Mouse (Mus musculus) naive thymus-derived CD4-positive, alpha-beta T cell, adult 2 months (primary cell): ENCODE measurements around the gene Aloxe3.

ENCODE experiments used
- DNase-seq: peaks from one replicate; pipeline ENCODE4 v3.0.0-alpha.2; 2011; ENCODE audit warnings: low read depth

Gene Aloxe3

GRCm38 (mm10) chr11:69180120-69180519, 54.4 kb downstream of the Aloxe3 start:
- no peak for DNase-seq

- DNase-seq = no peak
Measured at GRCm38 (mm10) chr11:69185031-69185430, 59.3 kb downstream of the Aloxe3 start.

GRCm38 (mm10) chr11:69185936-69186335, 60.2 kb downstream of the Aloxe3 start:
- no peak for DNase-seq

- peak; percentile 73 for DNase-seq
Measured at GRCm38 (mm10) chr11:69192840-69193239, 67.1 kb downstream of the Aloxe3 start.

GRCm38 (mm10) chr11:69196766-69197165, 71.1 kb downstream of the Aloxe3 start:
- DNase-seq = peak; percentile 38

- peak; percentile 61 for DNase-seq
Measured at GRCm38 (mm10) chr11:69197194-69197593, 71.5 kb downstream of the Aloxe3 start.

GRCm38 (mm10) chr11:69197743-69198142, 72.0 kb downstream of the Aloxe3 start, which contains the start of gene Alox8:
Gene Alox8, minus strand, starts transcription at chr11:69197843.
- no peak for DNase-seq
